Mouse (Mus musculus) MEL (cell line): ENCODE measurements around the gene Atg9b. TPM values are rescaled to one million over a fixed set of nuclear protein-coding genes. Genes with fewer than 3 reads are reported as not detected.

Experiments used
- DNase-seq: peaks from one replicate; pipeline ENCODE4 v3.0.0; 2011; ENCODE audit warnings: low read depth, low spot score
- H3K27ac ChIP-seq: 2 replicates; pipeline ENCODE4 v1.5.1; 2012; ENCODE audit warnings: low read depth, mild to moderate bottlenecking, control low read depth, low read length, moderate library complexity; ENCODE audit not compliant: control insufficient read depth
- H3K27me3 ChIP-seq, 2 experiments: fragments of 150-350 bp in 1 of 2; sonication (generic) in 1 of 2; 2 replicates each; pipeline ENCODE4 v1.6.1; 2012; ENCODE audit warnings: low read length in 2 of 2, mild to moderate bottlenecking in 2 of 2, improper control_type of control experiment in 1 of 2, moderate library complexity in 1 of 2; ENCODE audit not compliant: insufficient read depth in 2 of 2, control insufficient read depth in 1 of 2
- H3K36me3 ChIP-seq, 2 experiments: 2 replicates each; pipeline ENCODE4 v1.6.1; 2012 to 2014; ENCODE audit warnings: low read length in 2 of 2, improper control_type of control experiment in 1 of 2, inconsistent platforms in 1 of 2, mild to moderate bottlenecking in 1 of 2; ENCODE audit not compliant: insufficient read depth in 2 of 2, control insufficient read depth in 1 of 2
- H3K4me1 ChIP-seq, 2 experiments: fragments of 150-350 bp in 1 of 2; sonication (generic) in 1 of 2; 2 replicates each; pipeline ENCODE4 v1.6.1; 2012; ENCODE audit warnings: low read length in 2 of 2, improper control_type of control experiment in 1 of 2, mild to moderate bottlenecking in 1 of 2; ENCODE audit not compliant: insufficient read depth in 2 of 2, control insufficient read depth in 1 of 2
- H3K4me3 ChIP-seq, 2 experiments: fragments of 150-350 bp in 1 of 2; sonication (generic) in 1 of 2; 2 replicates each; pipeline ENCODE4 v1.5.1; 2012; ENCODE audit warnings: low read depth in 2 of 2, low read length in 2 of 2, mild to moderate bottlenecking in 2 of 2, moderate library complexity in 2 of 2, control low read depth in 1 of 2, improper control_type of control experiment in 1 of 2; ENCODE audit not compliant: control insufficient read depth in 1 of 2, insufficient read depth in 1 of 2
- H3K79me2 ChIP-seq: 2 replicates; pipeline ENCODE4 v1.6.1; 2012; ENCODE audit warnings: mild to moderate bottlenecking, low read length, moderate library complexity; ENCODE audit not compliant: control insufficient read depth, poor library complexity, insufficient read depth
- H3K9ac ChIP-seq: 2 replicates; pipeline ENCODE4 v1.6.1; 2012; ENCODE audit warnings: low read depth, mild to moderate bottlenecking, control low read depth, low read length, moderate library complexity; ENCODE audit not compliant: control insufficient read depth, poor library complexity, severe bottlenecking
- H3K9me3 ChIP-seq: fragments of 150-350 bp; sonication (generic); replicated peaks from 2 replicates; pipeline ENCODE4 v1.6.1; 2012; ENCODE audit warnings: mild to moderate bottlenecking, low read length, improper control_type of control experiment, moderate library complexity; ENCODE audit not compliant: insufficient read depth
- CHD1 ChIP-seq: IDR thresholded peaks from 2 replicates; pipeline ENCODE4 v1.6.1; 2012; ENCODE audit warnings: low read depth, mild to moderate bottlenecking, inconsistent platforms, low read length, improper control_type of control experiment
- CTCF ChIP-seq, 3 experiments: IDR thresholded peaks in 2 of 3; conservative IDR thresholded peaks in 1 of 3; 2 replicates each; pipeline ENCODE4 v1.5.1; 2011 to 2012; ENCODE audit warnings: low read length in 3 of 3, low read depth in 2 of 3, mild to moderate bottlenecking in 2 of 3, improper control_type of control experiment in 1 of 3, inconsistent platforms in 1 of 3, mixed read lengths in 1 of 3, moderate library complexity in 1 of 3; ENCODE audit not compliant: control insufficient read depth in 1 of 3, insufficient read depth in 1 of 3, poor library complexity in 1 of 3, severe bottlenecking in 1 of 3
- ELF1 ChIP-seq: IDR thresholded peaks from 2 replicates; pipeline ENCODE4 v1.6.1; 2014; ENCODE audit warnings: low read depth, mild to moderate bottlenecking, inconsistent platforms, low read length, improper control_type of control experiment, moderate library complexity
- EP300 ChIP-seq, 2 experiments: IDR thresholded peaks; 2 replicates each; pipeline ENCODE4 v1.6.1; 2011; ENCODE audit warnings: improper control_type of control experiment in 2 of 2, low read length in 2 of 2, low read depth in 1 of 2, mild to moderate bottlenecking in 1 of 2
- GABPA ChIP-seq: IDR thresholded peaks from 2 replicates; pipeline ENCODE4 v1.6.1; 2012; ENCODE audit warnings: low read depth, mild to moderate bottlenecking, inconsistent platforms, low read length, improper control_type of control experiment, moderate library complexity
- GATA1 ChIP-seq: IDR thresholded peaks from 2 replicates; pipeline ENCODE4 v1.6.1; 2011; ENCODE audit warnings: low read depth, low read length, improper control_type of control experiment
- HCFC1 ChIP-seq: IDR thresholded peaks from 2 replicates; pipeline ENCODE4 v1.6.1; 2012; ENCODE audit warnings: low read depth, mild to moderate bottlenecking, inconsistent platforms, low read length, improper control_type of control experiment, moderate library complexity
- MAX ChIP-seq: IDR thresholded peaks from 2 replicates; pipeline ENCODE4 v1.6.1; 2011; ENCODE audit warnings: low read length, improper control_type of control experiment
- MXI1 ChIP-seq: IDR thresholded peaks from 2 replicates; pipeline ENCODE4 v1.6.1; 2011; ENCODE audit warnings: mild to moderate bottlenecking, low read depth, low read length, improper control_type of control experiment
- MYB ChIP-seq: IDR thresholded peaks from 2 replicates; pipeline ENCODE4 v1.6.1; 2011; ENCODE audit warnings: mild to moderate bottlenecking, low read depth, low read length, improper control_type of control experiment
- NELFE ChIP-seq: IDR thresholded peaks from 2 replicates; pipeline ENCODE4 v1.6.1; 2011; ENCODE audit warnings: low read depth, low read length, improper control_type of control experiment
- TAL1 ChIP-seq: IDR thresholded peaks from 2 replicates; pipeline ENCODE4 v1.6.1; 2012; ENCODE audit warnings: mild to moderate bottlenecking, inconsistent platforms, low read length, moderate library complexity, mixed read lengths
- TCF12 ChIP-seq: IDR thresholded peaks from 2 replicates; pipeline ENCODE4 v1.6.1; 2014; ENCODE audit warnings: low read depth, mild to moderate bottlenecking, inconsistent platforms, low read length, improper control_type of control experiment, moderate library complexity
- ZC3H11A ChIP-seq: IDR thresholded peaks from 2 replicates; pipeline ENCODE4 v1.6.1; 2012; ENCODE audit warnings: low read depth, mild to moderate bottlenecking, inconsistent platforms, low read length, improper control_type of control experiment
- ZKSCAN1 ChIP-seq: IDR thresholded peaks from 2 replicates; pipeline ENCODE4 v1.6.1; 2012; ENCODE audit warnings: low read depth, mild to moderate bottlenecking, inconsistent platforms, low read length, improper control_type of control experiment, moderate library complexity
- polyA plus RNA-seq, 2 experiments: library from polyadenylated mRNA; stranded (reverse) in 1 of 2; unstranded in 1 of 2; fragments of >175 nt in 1 of 2; fragments of >200 nt in 1 of 2; gene quantifications; 2 replicates each; pipeline versions ENCODE4 v1.2.1 to v1.2.4; 2012; ENCODE audit warnings: low replicate concordance in 2 of 2, low read depth in 1 of 2; ENCODE audit not compliant: insufficient read length in 2 of 2, insufficient read depth in 1 of 2, missing spikeins in 1 of 2
- total RNA-seq: library from RNA; depleted of rRNA; stranded (reverse); fragments of 300-350 nt; gene quantifications from 2 replicates; pipeline ENCODE4 v1.2.3, GENCODE M21; 2012

Atg9b gene
- total and polyA plus RNA-seq, 3 experiments = 41.2 to 41.5 TPM; not detected in 1

DNA sequence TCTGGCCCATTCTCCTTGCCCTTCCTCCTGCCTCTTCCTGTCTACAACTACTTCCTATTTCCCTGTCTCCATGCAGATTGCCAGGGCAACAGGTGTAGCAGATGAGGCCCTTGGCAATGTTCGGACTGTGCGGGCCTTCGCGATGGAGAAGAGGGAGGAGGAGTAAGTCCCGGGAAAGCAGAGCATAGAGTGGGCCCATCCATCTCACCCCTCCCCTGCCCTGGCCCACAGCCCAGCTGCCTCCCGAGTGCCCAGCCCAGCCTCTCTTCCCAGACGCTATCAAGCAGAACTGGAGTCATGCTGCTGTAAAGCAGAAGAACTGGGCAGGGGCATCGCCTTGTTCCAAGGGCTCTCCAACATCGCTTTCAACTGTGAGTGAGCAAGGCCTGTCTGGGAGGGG lies 10.0 kb upstream of the Atg9b start:
- no peak overlapping the region for H3K27ac ChIP-seq
- no peak overlapping the region for H3K9ac ChIP-seq
- no peaks in the 10 kb centered on the region for H3K79me2 ChIP-seq
- no peaks in the 10 kb centered on the region for H3K9me3 ChIP-seq
- H3K4me1 ChIP-seq = peaks cover 17 to 24% of the 10 kb centered on the region in 2 experiments
- no peaks in the 10 kb centered on the region for H3K27me3 ChIP-seq
- H3K36me3 ChIP-seq = peaks cover 2 to 20% of the 10 kb centered on the region in 2 experiments; a peak in 3 of 4 replicates
- DNase-seq = no peak
- TF ChIP-seq ZKSCAN1 = no peak
- no peak overlapping the region for H3K4me3 ChIP-seq

- no peaks in the 10 kb centered on the region for H3K79me2 ChIP-seq
- no peak for TF ChIP-seq EP300 (IDR thresholded peaks at IDR 0.05; ENCODE audit: low read depth in 1 of 2, low read length in 2 of 2)
- TF ChIP-seq HCFC1 = no peak
- no peak for TF ChIP-seq MXI1
- no peak for TF ChIP-seq NELFE
- no peak for TF ChIP-seq CHD1
- TF ChIP-seq GABPA = no peak
- TF ChIP-seq ZC3H11A = no peak
- TF ChIP-seq TCF12 = no peak
- no peak for TF ChIP-seq MYB
- no peak for TF ChIP-seq TAL1
- TF ChIP-seq GATA1 = no peak
- no peak for TF ChIP-seq ELF1
- TF ChIP-seq MAX = no peak
- TF ChIP-seq CTCF (IDR thresholded peaks at IDR 0.05 in 2 of 3, conservative IDR thresholded peaks at IDR 0.05 in 1 of 3; ENCODE audit: control insufficient read depth in 1 of 3, insufficient read depth in 1 of 3, low read depth in 2 of 3, low read length in 3 of 3, poor library complexity in 1 of 3, severe bottlenecking in 1 of 3) = no peak
- H3K4me3 ChIP-seq = no peak overlapping the region
- no peak overlapping the region for H3K9ac ChIP-seq
- peaks cover 21 to 24% of the 10 kb centered on the region in 2 experiments for H3K4me1 ChIP-seq
- H3K9me3 ChIP-seq = no peaks in the 10 kb centered on the region
- no peaks in the 10 kb centered on the region for H3K27me3 ChIP-seq
- H3K27ac ChIP-seq = no peak overlapping the region
- no peak for DNase-seq
- H3K36me3 ChIP-seq = peaks cover 2 to 24% of the 10 kb centered on the region in 2 experiments; a peak in 3 of 4 replicates
Measured at GRCm38 (mm10) chr5:24400911-24401605, 9.1 kb upstream of the Atg9b start.
